Mouse (Mus musculus) liver, adult 2 months (tissue): ENCODE results near the gene Amhr2. TPM values are rescaled to one million over a fixed set of nuclear protein-coding genes. Genes with fewer than 3 reads are reported as not detected.
A peak's percentile ranks its signal among the peaks of the same experiment; 100 is the strongest.

ENCODE experiments used
- DNase-seq: peaks from one replicate; pipeline ENCODE4 v3.0.0-alpha.2; 2011; ENCODE audit warnings: low read depth, low spot score; ENCODE audit errors: extremely low read depth
- H3K27ac ChIP-seq: fragments of 200-500 bp; replicated peaks from 2 replicates; pipeline ENCODE4 v1.5.1; 2012; ENCODE audit warnings: low read depth, mild to moderate bottlenecking, control low read depth, inconsistent platforms, low read length; ENCODE audit not compliant: insufficient read depth
- H3K27me3 ChIP-seq: fragments of 200-500 bp; 2 replicates; pipeline ENCODE4 v1.6.1; 2012; ENCODE audit warnings: mild to moderate bottlenecking, moderate library complexity, low read length, inconsistent platforms; ENCODE audit not compliant: control insufficient read depth, insufficient read depth
- H3K36me3 ChIP-seq: fragments of 200-500 bp; 2 replicates; pipeline ENCODE4 v1.6.1; 2012; ENCODE audit warnings: low read length, inconsistent platforms; ENCODE audit not compliant: control insufficient read depth, insufficient read depth
- H3K4me1 ChIP-seq: fragments of 200-500 bp; 2 replicates; pipeline ENCODE4 v1.6.1; 2011; ENCODE audit warnings: low read length; ENCODE audit not compliant: control insufficient read depth, insufficient read depth
- H3K4me3 ChIP-seq: fragments of 200-500 bp; 2 replicates; pipeline ENCODE4 v1.5.1; 2011; ENCODE audit warnings: low read depth, mild to moderate bottlenecking, control low read depth, low read length, moderate library complexity; ENCODE audit not compliant: insufficient read depth
- H3K79me2 ChIP-seq: fragments of 200-500 bp; 2 replicates; pipeline ENCODE4 v1.6.1; 2012; ENCODE audit warnings: inconsistent platforms, mild to moderate bottlenecking, low read length, moderate library complexity; ENCODE audit not compliant: control insufficient read depth, insufficient read depth
- H3K9ac ChIP-seq: fragments of 200-500 bp; 2 replicates; pipeline ENCODE4 v1.6.1; 2012; ENCODE audit warnings: low read depth, mild to moderate bottlenecking, control low read depth, inconsistent platforms, low read length
- CTCF ChIP-seq: fragments of 200-500 bp; IDR thresholded peaks from 2 replicates; pipeline ENCODE4 v1.5.1; 2011; ENCODE audit warnings: low read depth, low read length, control low read depth
- POLR2A ChIP-seq: fragments of 200-500 bp; IDR thresholded peaks from 2 replicates; pipeline ENCODE4 v1.6.1; 2011; ENCODE audit warnings: low read length, control low read depth; ENCODE audit not compliant: insufficient read depth; ENCODE audit errors: extremely low read depth
- WGBS: fragments of 180-500 bp; shearing (Covaris S2); methylation state at CpG from one replicate; pipeline ENCODE4 v1.1.7; 2018; 5-methylcytosine and 5-hydroxymethylcytosine counted together
- polyA plus RNA-seq: library from polyadenylated mRNA; depleted of rRNA; stranded (reverse); fragments of >200 nt; gene quantifications from 2 replicates; pipeline ENCODE4 v1.2.3, GENCODE M21; 2012
- total RNA-seq: library from RNA; depleted of rRNA; stranded (reverse); fragments of >200 nt; gene quantifications from 2 replicates; pipeline ENCODE4 v1.2.3, GENCODE M21; 2014

Amhr2 gene
- total and polyA plus RNA-seq, 2 experiments, result 0.09 to 0.40 TPM

- H3K4me1 ChIP-seq, result peaks cover 8% of the 10 kb centered on the region
- TF ChIP-seq CTCF, result no peak
- no peak for TF ChIP-seq POLR2A
- 98% methylated on average over 3 of the region's 3 CpGs for WGBS
These were observed 43.0 kb upstream of the Amhr2 start for GRCm38 (mm10) chr15:102402210-102402609.

GRCm38 (mm10) chr15:102404608-102405488 lies 40.3 kb upstream of the Amhr2 start:
- DNase-seq, result no peak
- TF ChIP-seq POLR2A, result no peak
- TF ChIP-seq CTCF, result peak; percentile 57
- Histone ChIP-seq H3K27ac (peak overlapping the region; percentile 98), H3K36me3 (peaks cover 16% of the 10 kb centered on the region; the same call in 1 of the 2 replicates), H3K79me2 (peaks cover 17% of the 10 kb centered on the region), H3K9ac (peak overlapping the region; percentile 93), H3K27me3 (no peaks in the 10 kb centered on the region), H3K4me1 (peaks cover 16% of the 10 kb centered on the region), H3K4me3 (peak overlapping the region; percentile 79)
- WGBS, result 12% methylated on average over 34 of the region's 34 CpGs

More at GRCm38 (mm10) chr15:102402210-102402609, 43.0 kb upstream of the Amhr2 start:
- no peak for DNase-seq
- Histone ChIP-seq H3K79me2 (no peaks in the 10 kb centered on the region), H3K27ac (no peak overlapping the region), H3K9ac (no peak overlapping the region), H3K4me3 (no peak overlapping the region), H3K27me3 (no peaks in the 10 kb centered on the region), H3K36me3 (no peaks in the 10 kb centered on the region)

GRCm38 (mm10) chr15:102405489-102406195 lies 39.5 kb upstream of the Amhr2 start, which contains the start of gene Sp1:
Sp1 (plus strand) TSS chr15:102406143.
- Histone ChIP-seq H3K36me3 (peaks cover 19% of the 10 kb centered on the region; the same call in 1 of the 2 replicates), H3K9ac (peak within 1 kb of the TSS; percentile 93), H3K4me3 (peak within 1 kb of the TSS; percentile 79), H3K27me3 (no peaks in the 10 kb centered on the region), H3K4me1 (peaks cover 15% of the 10 kb centered on the region), H3K79me2 (peaks cover 21% of the 10 kb centered on the region), H3K27ac (peak within 1 kb of the TSS; percentile 98)
- DNase-seq, result peak; percentile 100
- under 1% methylated on average over 38 of the region's 38 CpGs for WGBS
- TF ChIP-seq CTCF, result no peak
- peak; percentile 97 for TF ChIP-seq POLR2A

DNA sequence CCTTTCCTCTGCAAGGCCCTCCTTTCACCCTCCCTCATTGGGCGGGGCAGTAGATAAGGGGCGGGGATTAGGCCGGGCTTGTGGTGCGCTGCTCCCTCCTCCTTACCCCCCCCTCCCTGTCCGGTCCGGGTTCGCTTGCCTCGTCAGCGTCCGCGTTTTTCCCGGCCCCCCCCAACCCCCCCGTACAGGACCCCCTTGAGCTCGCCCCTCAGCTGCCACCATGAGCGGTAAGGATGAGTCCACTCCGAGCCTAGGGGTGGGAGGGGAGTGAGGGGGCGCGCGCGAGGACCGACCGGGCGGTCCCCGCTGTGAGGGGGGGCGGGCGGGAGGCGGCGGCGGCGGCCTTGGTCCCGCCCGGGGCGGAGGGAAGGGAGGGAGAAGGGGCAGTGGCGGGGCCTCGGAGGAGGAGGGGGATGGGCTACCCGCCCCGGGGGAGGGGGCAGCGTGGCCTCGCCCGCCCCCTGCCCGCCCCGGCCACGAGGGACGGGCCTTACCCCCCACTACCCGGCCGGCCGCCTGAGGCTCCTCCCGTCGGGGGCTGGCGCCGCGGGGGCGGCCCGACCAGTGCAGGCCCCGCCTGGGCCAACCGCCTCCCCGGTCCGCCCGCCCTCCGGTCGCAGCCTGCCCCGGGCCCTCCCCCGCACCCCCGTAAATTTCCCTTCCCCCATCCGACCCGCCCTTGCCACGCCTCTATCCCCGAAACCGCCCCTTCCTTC lies 38.8 kb upstream of the Amhr2 start:
- H3K27ac ChIP-seq, result no peak overlapping the region
- peaks cover 23% of the 10 kb centered on the region for H3K79me2 ChIP-seq
- H3K36me3 ChIP-seq, result peaks cover 23% of the 10 kb centered on the region; the same call in 1 of the 2 replicates
- TF ChIP-seq CTCF (no peak), POLR2A (peak; percentile 38; the same call in 1 of the 2 replicates)
- 2% methylated on average over 24 of the region's 69 CpGs for WGBS
- peak overlapping the region; percentile 69 for H3K4me3 ChIP-seq
- peak; percentile 68 for DNase-seq
- no peaks in the 10 kb centered on the region for H3K27me3 ChIP-seq
- H3K4me1 ChIP-seq, result peaks cover 14% of the 10 kb centered on the region
- peak overlapping the region; percentile 79 for H3K9ac ChIP-seq

GRCm38 (mm10) chr15:102406912-102407580 lies 38.1 kb upstream of the Amhr2 start:
- H3K4me3 ChIP-seq, result peak overlapping the region; percentile 69
- no peaks in the 10 kb centered on the region for H3K27me3 ChIP-seq
- no peak overlapping the region for H3K9ac ChIP-seq
- H3K79me2 ChIP-seq, result peaks cover 28% of the 10 kb centered on the region
- 5% methylated on average over 3 of the region's 3 CpGs for WGBS
- H3K27ac ChIP-seq, result no peak overlapping the region
- TF ChIP-seq CTCF (no peak), POLR2A (no peak)
- peaks cover 16% of the 10 kb centered on the region for H3K4me1 ChIP-seq
- no peak for DNase-seq
- peaks cover 23% of the 10 kb centered on the region for H3K36me3 ChIP-seq
